ENCODE assay signal across 8 mouse cellular contexts in the genomic region with DNA sequence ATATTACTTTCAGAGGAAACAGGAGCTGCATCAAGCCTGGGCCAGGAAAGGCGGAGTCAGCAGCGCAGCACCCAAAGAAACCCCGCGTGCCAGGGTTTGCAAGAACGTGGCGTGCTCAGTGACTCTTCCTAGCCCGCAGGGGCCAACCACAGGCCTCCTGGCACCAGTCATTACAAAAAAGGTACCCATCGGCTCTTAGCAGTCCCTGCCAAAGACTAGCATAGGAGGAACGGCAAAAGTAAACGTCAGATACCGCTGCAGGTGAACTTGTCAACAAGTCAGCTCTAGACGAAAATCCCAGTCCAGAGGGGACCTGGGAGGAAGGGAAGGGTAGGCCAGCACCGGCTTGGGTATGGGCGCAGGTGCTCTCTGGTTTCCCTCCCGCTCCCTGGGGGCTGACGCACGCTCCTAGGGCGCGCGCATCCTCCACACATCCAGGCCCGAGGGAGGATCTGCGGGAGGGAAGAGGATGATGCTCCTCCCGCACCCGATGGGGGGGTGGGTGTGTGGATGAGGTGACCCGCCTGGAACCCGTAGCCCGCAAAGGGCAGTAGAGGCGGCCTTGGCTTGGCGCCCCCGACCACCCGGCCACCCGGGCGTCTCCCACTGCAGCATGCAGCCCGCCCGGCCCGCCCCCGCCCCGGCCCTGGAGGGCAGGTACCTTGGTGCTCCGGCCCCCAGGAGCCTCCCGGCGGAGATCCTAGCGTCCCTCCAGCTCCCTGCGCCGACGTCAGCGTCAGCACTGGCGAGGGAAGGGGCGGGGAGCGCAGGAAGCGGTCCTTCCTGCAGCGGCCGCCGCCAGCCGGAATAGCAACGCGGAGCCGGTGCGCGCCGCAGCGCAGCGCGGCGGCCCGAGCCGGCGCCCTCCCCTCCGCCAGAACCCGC. TPM values are rescaled to one million over a fixed set of nuclear protein-coding genes. Genes with fewer than 3 reads are reported as not detected.
DNase-seq lines count a peak whose midpoint lies in the region; ATAC-seq and TF ChIP-seq lines count a peak whose summit lies in the region.

No protein-coding gene starts in this region.

- DNase-seq in brain, embryonic 14.5 days (ENCODE audit: low read depth) = peak; percentile 86
- peak; percentile 76 for DNase-seq in heart, postnatal 0 days (ENCODE audit: low spot score)
- DNase-seq in kidney, postnatal 25 days = peak; percentile 65 to 84
- DNase-seq in neural tube, embryonic 10.5 days (ENCODE audit: extremely low spot score, low spot score) = peak; percentile 68
- DNase-seq in urinary bladder, adult 2 months (ENCODE audit: low spot score) = peak; percentile 50

- TF ChIP-seq EP300 in ES-Bruce4 (IDR thresholded peaks at IDR 0.05; ENCODE audit: insufficient read depth, low read depth, low read length) = no peak
- TF ChIP-seq EP300 in heart, postnatal 0 days (IDR thresholded peaks at IDR 0.05; ENCODE audit: low read depth) = 0 out of 2 replicates have a peak, but pooled peaks have one; percentile 32

- H3K4me1 ChIP-seq in ES-Bruce4 (ENCODE audit: control insufficient read depth, insufficient read depth, low read length) = no peaks in the 10 kb centered on the region
- H3K4me1 ChIP-seq in forebrain, embryonic 12.5 days = peaks cover 6% of the 10 kb centered on the region; the same call in 1 of the 2 replicates
- no peaks in the 10 kb centered on the region for H3K4me1 ChIP-seq in heart, postnatal 0 days (ENCODE audit: control insufficient read depth, insufficient read depth)
- H3K4me1 ChIP-seq in liver, embryonic 12.5 days = no peaks in the 10 kb centered on the region; the same call in 1 of the 2 replicates

- H3K9ac ChIP-seq in ES-Bruce4 (ENCODE audit: low read depth, poor library complexity, severe bottlenecking) = peak overlapping the region; percentile 48
- H3K9ac ChIP-seq in forebrain, embryonic 12.5 days = peak overlapping the region; percentile 82
- H3K9ac ChIP-seq in heart, postnatal 0 days (replicated peaks; ENCODE audit: low read depth, low read length) = peak overlapping the region; percentile 55
- H3K9ac ChIP-seq in liver, embryonic 12.5 days = peak overlapping the region; percentile 62

- H3K4me2 ChIP-seq in forebrain, embryonic 12.5 days = peak overlapping the region; percentile 95
- H3K4me2 ChIP-seq in heart, postnatal 0 days (ENCODE audit: low read depth, low read length) = peak overlapping the region; percentile 71
- peak overlapping the region; percentile 84 for H3K4me2 ChIP-seq in liver, embryonic 12.5 days

- peak overlapping the region; percentile 79 for H3K4me3 ChIP-seq in ES-Bruce4 (ENCODE audit: low read depth, low read length)
- peak overlapping the region; percentile 84 for H3K4me3 ChIP-seq in forebrain, embryonic 12.5 days (replicated peaks)
- peak overlapping the region; percentile 58 for H3K4me3 ChIP-seq in heart, postnatal 0 days (ENCODE audit: low read depth, low read length)
- H3K4me3 ChIP-seq in liver, embryonic 12.5 days = peak overlapping the region; percentile 63

- WGBS in forebrain, embryonic 12.5 days = under 1% methylated on average over 68 of the region's 69 CpGs
- 1% methylated on average over 60 of the region's 69 CpGs for WGBS in heart, postnatal 0 days
- WGBS in liver, embryonic 12.5 days (ENCODE audit: insufficient replicate concordance) = under 1% methylated on average over 68 of the region's 69 CpGs

- H3K27ac ChIP-seq in ES-Bruce4 (ENCODE audit: insufficient read depth, low read length) = no peak overlapping the region
- H3K27ac ChIP-seq in forebrain, embryonic 12.5 days = 0 out of 2 replicates have a peak overlapping the region, but pooled peaks have one; percentile 20
- H3K27ac ChIP-seq in heart, postnatal 0 days (ENCODE audit: low read depth) = peak overlapping the region; percentile 5
- no peak overlapping the region for H3K27ac ChIP-seq in liver, embryonic 12.5 days

- ATAC-seq in forebrain, embryonic 12.5 days (ENCODE audit: low FRiP score) = peak; percentile 95
- ATAC-seq in heart, postnatal 0 days (ENCODE audit: insufficient read depth, low read depth) = peak; percentile 95
- ATAC-seq in liver, embryonic 12.5 days = peak; percentile 71

- TF ChIP-seq POLR2A in ES-Bruce4 (IDR thresholded peaks at IDR 0.05; ENCODE audit: insufficient read depth, low read length) = no peak
- peak; percentile 58; the same call in 1 of the 2 replicates for TF ChIP-seq POLR2A in brain, embryonic 14.5 days (IDR thresholded peaks at IDR 0.05; ENCODE audit: borderline replicate concordance, extremely low read depth, insufficient read depth, insufficient read length, poor library complexity, severe bottlenecking)

- no peaks in the 10 kb centered on the region for H3K36me3 ChIP-seq in ES-Bruce4 (ENCODE audit: control insufficient read depth, insufficient read depth, low read length, poor library complexity, severe bottlenecking)
- no peaks in the 10 kb centered on the region for H3K36me3 ChIP-seq in forebrain, embryonic 12.5 days (replicated peaks)
- H3K36me3 ChIP-seq in heart, postnatal 0 days (replicated peaks; ENCODE audit: control insufficient read depth, insufficient read depth, low read length) = no peaks in the 10 kb centered on the region
- no peaks in the 10 kb centered on the region for H3K36me3 ChIP-seq in liver, embryonic 12.5 days

- no peaks in the 10 kb centered on the region for H3K9me3 ChIP-seq in ES-Bruce4 (replicated peaks; ENCODE audit: control insufficient read depth, insufficient read depth, low read length, poor library complexity, severe bottlenecking)
- H3K9me3 ChIP-seq in forebrain, embryonic 12.5 days = no peaks in the 10 kb centered on the region
- no peaks in the 10 kb centered on the region for H3K9me3 ChIP-seq in heart, postnatal 0 days (replicated peaks; ENCODE audit: control insufficient read depth, low read length)
- H3K9me3 ChIP-seq in liver, embryonic 12.5 days (replicated peaks) = no peaks in the 10 kb centered on the region

- H3K27me3 ChIP-seq in ES-Bruce4 (ENCODE audit: control insufficient read depth, insufficient read depth, low read length, poor library complexity, severe bottlenecking) = 0 out of 2 replicates have a peak, but pooled peaks cover 4% of the 10 kb centered on the region
- peaks cover 15% of the 10 kb centered on the region for H3K27me3 ChIP-seq in forebrain, embryonic 12.5 days
- H3K27me3 ChIP-seq in heart, postnatal 0 days (ENCODE audit: control insufficient read depth, insufficient read depth, low read length) = no peaks in the 10 kb centered on the region
- H3K27me3 ChIP-seq in liver, embryonic 12.5 days (replicated peaks) = peaks cover 34% of the 10 kb centered on the region

- no peak for TF ChIP-seq CTCF in ES-Bruce4 (IDR thresholded peaks at IDR 0.05; ENCODE audit: low read depth, low read length)
- no peak for TF ChIP-seq CTCF in brain, embryonic 14.5 days (IDR thresholded peaks at IDR 0.05; ENCODE audit: borderline replicate concordance, extremely low read depth, insufficient read depth, insufficient read length)
- TF ChIP-seq CTCF in heart, postnatal 0 days (IDR thresholded peaks at IDR 0.05; ENCODE audit: low read depth) = no peak

RNA-seq across cellular contexts. Expression of a gene that starts 0.6 kb away (rescaled TPM):
- 11.0 and 12.7 TPM in 2 replicates for polyA plus RNA-seq in ES-Bruce4 (2011; ENCODE audit: insufficient read depth, insufficient read length, low read depth, missing spikeins)
- polyA plus RNA-seq in brain, embryonic 14.5 days (2012; rRNA removed) = 15.6 and 20.0 TPM in 2 replicates
- polyA plus RNA-seq in forebrain, embryonic 12.5 days (2016; fragmentation: Nextera tagmentation; extraction: Ambion mirVana) = 16.4 and 17.5 TPM in 2 replicates
- total RNA-seq in heart, postnatal 0 days (2014; rRNA removed; ENCODE audit: low replicate concordance) = 3.6 and 5.3 TPM in 2 replicates
- 19.8 and 22.2 TPM in 2 replicates for polyA plus RNA-seq in heart, postnatal 0 days (2015; fragmentation: Nextera tagmentation; extraction: Ambion mirVana)
- 8.8 TPM in 2 replicates for polyA plus RNA-seq in liver, embryonic 12.5 days (2016; fragmentation: Nextera tagmentation; extraction: Ambion mirVana)
- 15.6 and 18.4 TPM in 2 replicates for polyA plus RNA-seq in urinary bladder, adult 2 months (2012; rRNA removed)

Comparison
In these comparisons a context has a peak if more than half of its experiments do, and no peak if none do; other contexts are left out.
1. H3K27ac ChIP-seq: peak in forebrain, embryonic 12.5 days (single experiment) and heart, postnatal 0 days (single experiment); none in ES-Bruce4 (single experiment) and liver, embryonic 12.5 days (single experiment).
2. Peak in every context shown above with its lines, with median percentiles within 50 percentile points of each other: H3K4me3 ChIP-seq, H3K9ac ChIP-seq, DNase-seq, ATAC-seq and H3K4me2 ChIP-seq.